Mouse (Mus musculus): ENCODE data around the gene Noc4l. TPM values are rescaled to one million over a fixed set of nuclear protein-coding genes. Genes with fewer than 3 reads are reported as not detected.

Noc4l gene
- 10 to 100 TPM; 32.5 to 62.9 TPM for polyA plus RNA-seq (2017; shearing (Covaris generic))

DNA sequence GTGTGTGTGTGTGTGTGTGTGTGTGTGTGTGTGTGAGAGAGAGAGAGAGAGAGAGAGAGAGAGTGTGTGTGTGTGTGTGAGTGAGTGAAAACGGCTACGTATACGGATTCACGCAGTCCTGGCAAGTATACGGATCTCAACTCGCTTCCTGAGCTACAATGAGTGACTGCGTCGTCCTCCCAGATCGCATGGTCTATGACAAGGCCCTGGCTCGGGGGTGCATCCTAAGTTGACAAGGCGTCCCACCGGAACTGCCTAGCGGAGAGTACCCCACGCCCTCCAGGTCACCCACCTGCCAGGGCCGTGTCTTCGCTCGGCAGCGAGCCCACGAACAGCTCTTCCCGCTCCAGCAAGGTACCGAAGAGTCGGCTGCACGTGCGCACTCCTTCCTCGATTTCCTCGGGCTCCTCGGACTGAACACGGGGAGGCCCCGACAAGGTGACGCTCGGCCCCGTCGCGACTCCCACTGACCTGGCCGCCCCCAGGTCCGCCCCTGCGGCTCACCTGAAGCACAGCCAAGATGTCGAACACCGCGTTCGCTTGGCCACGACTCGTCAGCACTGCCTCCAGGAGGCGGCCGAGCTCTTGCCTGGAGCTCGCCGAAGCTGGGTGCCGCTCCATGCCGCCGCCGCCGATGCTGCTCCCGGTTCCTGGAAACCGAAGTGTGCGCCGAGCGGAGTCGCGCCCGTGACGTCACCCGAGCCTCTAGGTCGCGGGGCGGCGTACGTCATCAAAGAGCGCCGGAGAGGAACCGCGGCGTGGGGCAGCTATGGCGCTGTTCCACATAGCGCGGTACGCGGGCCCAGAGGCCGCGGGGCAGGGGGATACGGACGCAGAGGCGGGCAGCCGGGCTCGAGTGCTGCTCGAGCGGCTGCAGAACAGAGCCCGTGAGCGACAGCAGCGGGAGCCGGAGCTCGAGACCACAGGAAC is at the start of gene Noc4l, which contains the start of gene Ddx51:
Gene Noc4l, minus strand, starts transcription at position 699 of the 930 bp plus-strand sequence.
Gene Ddx51, plus strand, starts transcription at position 733 of the 930 bp plus-strand sequence.
- peak; percentile 92 for ATAC-seq

DNA sequence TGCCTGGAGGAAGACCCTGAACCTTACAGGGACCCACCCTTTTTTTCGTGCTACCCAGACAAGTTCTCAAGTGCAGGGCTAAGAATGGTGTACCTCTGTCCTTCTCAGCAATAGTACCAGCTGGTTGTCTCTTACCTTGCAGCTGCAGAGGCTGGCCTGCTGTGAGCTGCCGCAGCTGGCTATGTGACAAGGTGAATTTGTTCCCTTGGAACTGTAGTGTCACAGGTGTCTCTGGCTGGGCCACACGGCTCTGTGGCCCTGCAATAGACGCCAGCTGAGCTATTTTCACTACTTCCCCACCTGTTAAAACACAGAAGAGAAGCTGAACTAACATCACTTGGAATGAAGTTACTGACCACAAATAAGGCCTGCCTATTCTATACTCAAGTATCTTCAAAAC is 45.4 kb upstream of the Noc4l start:
- ATAC-seq, result no peak

DNA sequence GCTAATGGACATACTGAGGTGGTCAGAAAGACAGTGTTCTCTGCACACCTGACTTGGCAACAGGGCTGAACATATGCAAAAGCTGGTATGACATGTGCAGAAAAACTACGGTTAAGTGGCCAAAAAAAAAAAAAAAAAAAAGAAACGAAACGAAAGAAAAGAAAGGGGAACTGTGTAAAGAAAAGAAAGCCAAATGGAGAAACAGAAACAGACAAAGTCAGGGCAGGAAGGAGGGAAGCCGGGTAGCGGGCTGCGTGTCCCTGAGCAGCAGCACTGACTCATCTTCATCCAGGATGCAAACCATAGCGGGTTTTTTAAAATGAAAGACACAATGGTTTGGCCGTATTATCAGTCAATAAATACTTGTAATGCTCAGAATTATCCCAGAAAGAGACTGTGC is 28.8 kb upstream of the Noc4l start:
- no peak for ATAC-seq

DNA sequence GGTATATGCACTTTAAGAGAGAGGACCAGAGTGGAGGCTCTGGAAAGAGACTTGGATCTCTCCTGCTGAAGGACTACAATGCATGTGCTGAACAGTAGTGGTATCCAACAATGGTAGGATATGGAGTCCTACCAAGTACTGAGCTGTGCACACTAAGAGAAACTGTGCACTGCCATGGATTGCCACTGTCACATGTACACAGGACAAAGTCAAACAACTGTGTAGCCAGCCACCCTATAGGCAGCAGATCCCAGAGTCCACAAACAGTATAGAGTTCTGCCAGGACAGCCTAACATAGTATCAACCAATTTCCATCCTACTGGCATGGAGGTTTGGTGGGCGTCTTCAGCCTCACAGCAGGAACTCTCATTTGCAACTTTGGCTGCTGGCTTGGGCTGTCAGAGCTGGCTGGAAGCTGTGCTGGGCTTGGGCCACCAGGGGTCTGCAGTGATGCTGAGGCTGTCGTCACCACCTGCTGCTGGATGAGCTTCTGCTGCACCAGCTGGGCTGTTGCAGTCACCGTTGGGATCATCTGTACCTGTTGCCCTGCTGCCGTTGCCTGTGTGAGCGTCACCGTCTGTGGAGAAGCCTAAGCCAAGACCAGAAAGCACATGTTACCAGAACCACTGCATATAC is 12.4 kb upstream of the Noc4l start:
- no peak for ATAC-seq

DNA sequence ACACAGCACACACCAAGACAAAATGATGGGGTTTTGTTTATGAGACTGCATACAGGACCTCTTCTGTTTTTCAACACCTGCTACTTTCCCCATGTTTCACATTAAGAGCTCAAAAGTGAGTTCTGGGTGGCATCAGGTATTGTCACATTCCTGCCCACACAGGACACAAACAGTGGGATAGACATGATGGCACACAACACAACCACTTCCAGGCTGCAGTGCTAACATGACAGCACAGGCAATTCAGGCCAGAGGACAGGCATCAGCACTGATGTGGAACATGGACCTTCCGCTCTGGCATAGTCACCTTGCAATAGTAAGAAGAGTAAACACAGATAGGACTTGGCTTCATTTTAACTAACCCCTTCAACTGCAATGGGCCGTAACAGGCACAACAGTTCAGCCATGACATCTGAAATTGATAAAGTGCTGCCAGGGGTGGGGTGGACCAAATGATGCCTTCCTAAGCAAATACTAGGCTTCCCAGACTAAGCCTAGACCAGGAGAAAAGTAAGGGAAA is 11.6 kb upstream of the Noc4l start:
- ATAC-seq, result no peak

DNA sequence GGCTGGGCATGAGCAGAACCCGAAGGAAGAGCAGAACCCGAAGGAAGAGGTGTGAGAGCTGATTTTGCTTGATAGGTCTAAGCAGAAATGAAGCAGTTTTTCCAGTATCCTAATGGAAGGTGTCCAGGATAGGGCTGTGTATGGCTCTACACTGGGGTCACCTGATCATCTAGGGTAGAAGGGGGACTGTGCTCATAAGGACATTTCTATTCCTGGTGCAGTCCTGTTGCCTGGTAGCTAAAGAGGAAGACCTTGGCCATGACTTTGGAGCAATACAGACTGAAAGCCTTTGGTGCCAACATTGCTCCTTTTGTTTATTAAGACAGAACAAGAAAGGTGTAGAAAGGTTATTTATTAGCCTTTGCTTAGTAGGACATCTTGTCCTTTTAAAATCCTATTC is 10.8 kb upstream of the Noc4l start:
- no peak for ATAC-seq

DNA sequence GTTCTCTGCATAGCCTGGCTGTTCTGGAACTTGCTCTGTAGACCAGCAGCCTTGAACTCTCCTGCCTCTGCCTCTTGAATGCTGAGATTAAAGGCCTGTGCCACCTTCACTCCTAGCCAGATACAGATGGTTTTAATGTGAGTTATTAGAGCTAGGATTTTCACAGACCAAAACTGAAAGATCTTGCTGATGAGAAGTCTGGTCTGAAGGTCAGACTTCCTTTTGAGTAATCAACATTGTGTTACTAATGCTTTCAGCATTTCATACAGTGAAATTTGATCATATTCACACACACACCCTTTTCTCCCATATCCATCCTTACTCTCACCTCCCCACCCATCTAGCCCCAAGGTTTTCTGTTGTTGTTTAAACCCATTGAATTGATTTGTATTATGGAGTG is 6.5 kb upstream of the Noc4l start:
- no peak for ATAC-seq

DNA sequence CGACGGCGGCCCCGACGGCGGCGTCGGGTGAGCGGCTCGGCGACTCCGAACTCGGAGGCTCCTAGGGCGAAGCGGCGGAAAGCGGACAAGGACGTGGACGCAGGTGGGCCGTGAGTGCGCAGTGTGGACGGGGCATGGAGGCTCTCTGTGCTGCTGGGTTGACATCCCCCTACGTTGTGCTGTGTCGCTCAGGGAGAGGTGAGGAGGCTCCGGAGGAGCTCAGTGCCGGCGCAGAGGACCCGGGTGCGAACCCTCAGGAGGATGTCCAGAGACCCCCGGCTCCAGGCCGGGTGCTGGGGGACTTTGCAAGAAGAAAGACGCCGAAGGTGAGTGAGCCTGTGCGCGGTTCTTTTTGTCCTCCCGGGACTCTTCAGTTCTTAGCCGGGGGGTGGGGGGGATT is 469 bp upstream of the Noc4l start:
- ATAC-seq, result peak; percentile 35

DNA sequence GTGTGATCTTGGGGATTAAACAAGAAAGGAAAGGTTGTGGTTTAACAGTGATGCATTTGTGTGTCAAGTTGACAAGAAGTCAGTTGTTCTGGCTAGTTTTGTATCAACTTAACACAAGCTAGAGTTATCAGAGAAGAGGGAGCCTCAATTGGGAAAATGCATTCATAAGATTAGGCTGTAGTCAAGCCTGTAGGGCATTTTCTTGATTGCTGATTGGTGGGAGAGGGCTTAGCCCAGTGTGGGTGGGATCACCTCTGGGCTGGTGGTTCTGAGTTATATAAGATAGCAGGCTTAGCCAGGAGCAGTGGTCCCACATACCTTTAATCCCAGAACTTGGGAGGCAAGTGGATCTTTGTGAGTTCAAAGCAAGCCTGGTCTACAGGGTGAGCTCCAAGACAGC is 6.8 kb downstream of the Noc4l start:
- ATAC-seq, result no peak

DNA sequence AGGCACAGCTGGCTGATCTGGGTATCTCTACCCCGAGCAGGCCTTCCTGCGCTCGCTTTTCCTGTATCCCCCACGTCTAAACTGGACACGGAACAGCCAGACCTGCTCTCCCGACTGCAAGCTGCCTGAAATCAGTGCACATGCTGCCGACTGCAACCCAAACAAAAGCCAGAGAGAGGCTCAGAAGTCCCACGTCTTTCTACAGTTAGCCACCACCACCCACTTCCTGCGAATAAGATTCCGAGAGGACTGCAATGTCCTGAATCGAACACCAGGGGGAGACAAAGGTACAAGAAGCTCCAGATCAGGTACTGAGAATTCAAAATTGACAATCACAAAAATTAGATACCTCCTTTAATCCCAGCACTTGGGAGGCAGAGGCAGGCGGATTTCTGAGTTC is 13.8 kb downstream of the Noc4l start:
- ATAC-seq, result peak; percentile 83

DNA sequence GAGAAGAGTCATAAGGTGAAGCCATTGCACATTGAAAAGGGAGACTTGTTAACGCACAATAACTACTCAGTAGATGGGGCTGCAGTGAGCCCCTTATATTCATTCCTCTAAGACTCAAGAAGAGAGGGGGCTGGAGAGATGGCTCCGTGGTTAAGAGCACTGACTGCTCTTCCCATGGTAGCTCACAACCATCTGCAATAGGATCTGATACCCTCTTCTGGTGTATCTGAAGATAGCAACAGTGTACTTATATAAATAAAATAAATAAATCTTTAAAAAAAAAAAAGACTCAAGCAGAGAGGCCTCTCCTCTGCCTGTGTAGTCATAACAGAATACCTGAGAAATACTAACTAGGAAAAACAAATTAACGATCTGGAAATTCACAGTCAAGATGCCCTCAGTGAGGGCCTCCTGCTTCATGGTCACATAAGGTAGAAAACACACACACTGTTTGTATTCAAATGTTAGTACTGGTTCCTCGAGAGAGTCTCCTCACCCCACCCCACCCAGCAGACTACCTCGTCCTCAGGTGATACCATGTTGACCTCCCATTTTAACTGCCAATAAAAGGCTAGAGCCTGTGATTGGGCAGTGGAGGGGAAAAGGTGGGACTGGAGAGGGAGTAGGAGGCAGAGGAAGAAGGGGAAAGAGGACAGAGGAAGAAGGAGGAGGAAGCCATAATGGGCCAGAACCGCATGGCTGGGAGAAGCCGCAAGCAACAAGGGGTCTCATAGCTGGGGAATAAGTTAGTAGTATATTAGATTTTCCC is 14.7 kb downstream of the Noc4l start:
- no peak for ATAC-seq

DNA sequence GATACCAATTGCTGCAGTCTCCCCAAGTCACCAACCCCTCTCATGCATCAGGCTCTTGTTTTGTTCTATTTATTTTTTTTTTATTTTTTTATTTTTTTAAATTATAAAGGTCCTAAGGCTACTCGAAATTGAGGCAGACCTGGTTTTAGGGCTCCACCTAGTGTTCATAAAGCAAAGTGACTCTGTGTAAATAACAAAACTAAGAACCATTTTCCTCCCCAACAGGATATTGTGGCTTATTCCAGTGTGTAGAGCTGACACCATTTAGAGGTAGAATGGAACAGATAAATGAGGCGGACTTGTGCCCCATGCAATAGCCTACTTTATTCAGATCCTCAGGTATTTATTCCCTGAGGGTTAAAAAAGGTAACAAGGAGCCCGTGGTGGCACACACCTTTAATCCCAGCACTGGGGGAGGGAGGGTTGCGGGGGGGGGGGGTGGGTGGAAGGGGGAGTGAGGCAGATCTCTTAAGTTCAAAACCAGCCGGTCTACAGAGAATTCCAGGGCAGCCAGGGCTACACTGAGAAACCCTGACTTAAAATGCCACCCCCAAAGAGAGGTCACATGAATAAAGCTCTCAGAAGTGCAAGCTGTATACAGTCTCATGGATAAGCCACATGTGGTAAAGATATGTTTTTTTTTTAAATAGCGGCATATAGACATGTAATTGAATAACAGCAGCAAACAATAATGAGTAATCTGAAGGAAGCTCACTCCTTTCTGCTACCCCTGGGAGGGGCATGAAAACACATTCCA is 17.1 kb downstream of the Noc4l start:
- ATAC-seq, result peak; percentile 88

DNA sequence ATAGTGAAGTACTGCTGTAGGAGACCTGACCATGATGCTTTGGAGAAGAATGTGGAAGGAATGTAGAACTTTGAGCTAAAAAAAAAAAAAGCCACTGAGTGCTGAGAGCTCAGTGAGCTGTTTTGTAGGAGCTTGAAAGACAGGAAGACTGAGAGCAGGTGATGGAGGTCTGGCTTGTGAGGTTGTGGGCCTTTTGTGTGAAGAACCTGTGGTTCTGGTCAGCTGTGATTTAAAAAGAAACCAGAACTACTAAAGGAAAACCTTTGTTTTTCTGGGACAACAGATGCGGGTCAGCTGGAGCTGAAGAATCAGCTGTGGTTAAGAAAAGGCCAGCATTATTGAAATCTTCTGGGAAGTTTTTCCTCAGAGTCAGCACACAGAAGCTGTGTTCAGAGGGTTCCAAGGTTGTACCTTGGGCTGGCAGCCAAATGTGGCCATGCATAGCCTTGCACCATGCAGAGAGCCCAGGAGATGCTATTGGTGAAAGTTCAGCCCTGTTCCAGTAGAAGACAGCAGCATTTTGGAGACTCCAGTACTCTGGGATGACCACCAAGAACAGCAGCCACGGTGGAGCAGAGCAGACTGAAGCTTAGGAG is 23.6 kb downstream of the Noc4l start:
- ATAC-seq, result no peak

DNA sequence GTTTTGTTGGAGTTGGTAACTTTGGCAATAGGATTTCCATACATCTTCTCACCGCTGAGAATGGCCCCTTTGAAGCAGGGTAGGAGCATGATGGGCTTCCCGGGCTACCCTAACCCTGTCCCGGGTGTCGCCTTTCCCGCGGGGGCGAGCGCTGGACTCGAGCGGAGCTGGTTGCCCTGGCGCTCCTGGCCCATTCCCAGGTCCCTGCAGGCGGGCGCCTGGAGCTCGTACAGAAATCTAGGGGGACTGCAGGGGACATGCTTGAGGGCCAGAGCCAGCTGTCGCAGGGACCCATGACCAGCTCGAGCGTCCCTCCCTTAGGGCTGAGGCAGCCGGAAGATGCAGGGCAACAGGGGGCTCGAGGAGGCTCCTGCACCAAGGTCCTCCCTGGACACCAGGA is 25.1 kb downstream of the Noc4l start:
- no peak for ATAC-seq

DNA sequence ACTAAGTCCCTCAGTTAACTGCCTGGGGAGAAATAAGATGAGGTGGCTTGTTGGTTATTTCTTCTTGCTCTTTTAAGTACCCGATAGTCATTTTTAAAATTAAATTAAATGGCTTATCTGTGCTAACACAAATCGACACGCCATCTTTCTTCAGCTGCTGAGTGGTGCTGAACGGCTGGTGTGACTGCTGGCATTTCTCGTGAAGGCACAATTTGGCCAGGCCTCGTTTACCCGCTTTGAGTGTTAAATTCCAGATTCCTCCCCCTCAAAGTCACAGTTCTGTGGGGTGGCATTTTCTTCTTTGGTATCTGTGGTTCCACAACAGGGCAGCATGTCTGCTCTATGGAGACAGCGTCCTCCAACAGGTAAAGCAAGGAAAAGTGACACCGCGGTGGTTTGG is 25.9 kb downstream of the Noc4l start:
- no peak for ATAC-seq

DNA sequence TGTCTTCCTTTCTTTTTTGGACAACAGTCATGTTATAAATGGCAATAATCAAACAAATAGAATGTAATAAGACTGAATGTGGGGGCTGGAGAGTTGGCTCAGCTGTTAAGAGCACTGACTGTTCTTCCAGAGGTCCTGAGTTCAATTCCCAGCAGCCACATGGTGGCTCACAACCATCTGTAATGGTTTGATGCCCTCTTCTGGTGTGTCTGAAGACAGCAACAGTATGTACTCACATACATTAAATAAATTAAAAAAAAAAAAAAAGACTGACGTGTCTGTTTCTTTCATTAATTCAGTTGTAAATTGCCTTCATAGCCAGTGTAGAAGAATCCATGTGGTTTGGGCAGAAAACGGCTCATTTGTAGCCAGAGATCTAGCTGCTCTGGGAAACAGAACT is 28.9 kb downstream of the Noc4l start:
- no peak for ATAC-seq

DNA sequence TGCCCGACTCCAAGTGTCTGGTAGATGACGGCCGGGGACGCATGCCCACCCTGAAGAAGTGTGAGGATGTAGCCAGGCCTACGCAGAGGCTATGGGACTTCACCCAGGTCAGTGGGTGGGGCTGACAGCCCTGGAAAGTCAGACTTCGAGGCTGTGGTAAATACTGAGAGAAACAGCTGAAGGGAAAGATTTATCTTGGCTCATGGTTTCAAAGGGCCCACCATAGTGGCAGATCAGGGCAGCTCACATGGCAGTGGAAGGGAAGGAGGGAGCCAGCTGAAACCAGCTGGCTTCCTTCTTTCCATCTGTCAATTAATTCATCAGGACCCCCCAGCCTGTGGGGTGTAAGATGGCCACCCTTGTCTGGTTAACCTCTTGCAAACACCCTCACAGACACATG is 34.0 kb downstream of the Noc4l start:
- ATAC-seq, result no peak

DNA sequence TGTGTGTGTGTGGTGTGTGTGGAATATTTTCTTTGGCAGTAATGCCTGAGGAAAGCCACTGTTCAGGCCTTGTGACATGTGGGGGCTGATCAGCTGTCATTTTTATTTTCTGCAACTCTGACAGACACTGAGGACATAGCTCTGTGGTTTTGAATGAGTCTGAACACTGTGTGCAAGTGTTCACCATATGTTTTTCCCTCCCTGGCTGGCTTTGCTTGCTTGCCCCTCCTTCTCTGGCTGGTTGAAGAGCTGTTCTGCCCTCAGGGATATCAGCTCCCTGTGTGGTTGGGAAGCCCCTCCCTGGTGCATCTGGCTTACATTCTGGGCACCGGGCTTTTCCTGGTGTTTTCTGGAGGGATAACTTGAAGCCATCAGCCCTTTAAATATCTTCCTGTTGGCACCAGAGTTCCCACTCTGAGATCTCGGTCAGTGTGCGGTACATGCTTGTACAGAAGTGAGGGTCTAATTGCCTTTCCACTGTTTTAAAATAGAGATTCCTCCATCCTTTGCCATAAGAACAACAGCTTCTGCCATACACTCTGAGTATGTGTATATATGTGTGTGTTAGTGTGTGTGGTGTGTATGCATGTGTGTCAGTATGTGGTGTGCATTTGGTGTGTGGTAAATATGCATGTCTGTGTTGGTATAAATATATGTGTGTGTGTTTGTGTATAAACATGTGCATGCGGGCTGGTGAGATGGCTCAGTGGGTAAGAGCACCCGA is 41.6 kb downstream of the Noc4l start:
- no peak for ATAC-seq

DNA sequence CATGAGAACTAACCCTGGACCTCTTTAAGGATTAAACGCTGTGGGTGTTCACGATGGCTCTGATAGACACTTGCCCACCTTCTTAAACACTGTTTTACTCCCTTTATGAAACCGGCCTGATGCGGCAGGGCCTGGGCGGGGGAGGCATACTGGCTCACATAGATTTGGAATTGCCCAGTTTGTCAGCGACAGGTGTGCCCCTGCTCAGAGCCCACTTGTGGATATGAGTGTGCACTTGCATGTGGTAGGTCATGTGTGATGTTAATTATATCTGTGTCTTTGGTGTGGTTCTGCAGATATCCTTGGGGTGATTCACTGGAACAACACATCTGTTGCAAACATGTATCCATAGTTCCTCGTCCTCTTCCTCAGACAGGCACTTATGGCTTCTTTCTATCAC is 42.7 kb downstream of the Noc4l start:
- ATAC-seq, result no peak

DNA sequence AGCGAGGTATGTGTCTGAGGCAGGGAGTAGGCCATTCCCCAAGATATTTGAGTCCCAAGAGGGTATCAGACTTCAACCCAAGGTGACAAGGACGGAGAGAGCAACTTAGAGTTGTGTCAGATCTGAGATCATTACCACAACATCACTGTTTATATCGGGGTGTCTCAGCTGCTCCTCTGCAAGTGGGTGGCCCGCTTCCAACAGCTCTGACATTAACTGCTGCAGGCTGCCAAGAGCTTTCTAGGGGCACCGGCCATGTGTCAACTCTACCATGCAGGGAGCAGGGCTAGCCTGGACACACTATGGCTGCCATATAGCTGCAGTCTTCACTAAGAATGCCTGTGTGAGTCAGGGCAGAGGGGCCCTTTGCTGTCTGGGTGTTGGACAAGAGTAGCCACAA is 43.3 kb downstream of the Noc4l start:
- no peak for ATAC-seq

DNA sequence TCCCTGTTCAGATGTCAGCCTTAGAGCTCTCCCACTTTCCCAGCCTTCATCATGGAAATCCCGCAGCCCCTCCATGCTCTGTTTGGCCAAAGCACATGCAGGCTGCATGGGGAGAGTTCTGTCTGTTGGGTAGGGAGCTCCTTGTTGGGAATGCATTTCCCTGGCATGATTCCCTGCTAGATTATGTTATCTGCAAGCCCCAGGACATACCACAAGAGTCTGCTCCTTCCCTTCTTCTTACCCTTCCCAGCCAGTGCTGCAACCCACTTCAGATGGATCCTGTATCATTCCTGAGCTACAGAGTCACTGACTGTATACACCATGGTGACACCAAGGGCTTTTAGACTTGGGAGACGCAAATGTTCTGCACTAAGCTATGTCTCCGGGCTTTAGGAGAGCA is 43.8 kb downstream of the Noc4l start:
- ATAC-seq, result no peak
